Mouse (Mus musculus) embryonic fibroblast, embryonic 13.5 days (primary cell): ENCODE measurements around the gene Il2ra. TPM values are rescaled to one million over a fixed set of nuclear protein-coding genes. Genes with fewer than 3 reads are reported as not detected.
"Not testable (repeated sequence)": the region's sequence is repeated elsewhere in the genome, so short reads cannot be mapped to it uniquely, and the experiment has no call there.

Source experiments
- H3K27ac ChIP-seq: 2 replicates; pipeline ENCODE4 v1.5.1; 2012; ENCODE audit warnings: low read length, control low read depth, inconsistent platforms; ENCODE audit not compliant: insufficient read depth
- H3K4me1 ChIP-seq: 2 replicates; pipeline ENCODE4 v1.6.1; 2011; ENCODE audit warnings: low read length; ENCODE audit not compliant: control insufficient read depth, insufficient read depth
- H3K4me3 ChIP-seq: 2 replicates; pipeline ENCODE4 v1.5.1; 2011; ENCODE audit warnings: mild to moderate bottlenecking, control low read depth, low read length; ENCODE audit not compliant: insufficient read depth
- CTCF ChIP-seq: IDR thresholded peaks from 2 replicates; pipeline ENCODE4 v1.5.1; 2011; ENCODE audit warnings: mild to moderate bottlenecking, control low read depth, low read length, moderate library complexity, borderline replicate concordance; ENCODE audit not compliant: insufficient read depth
- POLR2A ChIP-seq: IDR thresholded peaks from 2 replicates; pipeline ENCODE4 v1.6.1; 2011; ENCODE audit warnings: low read depth, mild to moderate bottlenecking, control low read depth, low read length, moderate library complexity
- polyA plus RNA-seq: library from polyadenylated mRNA; stranded (reverse); fragments of >200 nt; gene quantifications from 2 replicates; pipeline ENCODE4 v1.2.4, GENCODE M21; 2011; ENCODE audit warnings: low read depth; ENCODE audit not compliant: missing spikeins, insufficient read length

Gene Il2ra
- not detected in 2 replicates for polyA plus RNA-seq

GRCm38 (mm10) chr2:11642451-11642941, at the start of gene Il2ra:
Il2ra (plus strand) TSS chr2:11642807.
- H3K4me1 ChIP-seq, result no peaks in the 10 kb centered on the region
- H3K4me3 ChIP-seq, result no peak within 1 kb of the TSS
- TF ChIP-seq POLR2A (no peak), CTCF (no peak)

GRCm38 (mm10) chr2:11596690-11597089, 45.9 kb upstream of the Il2ra start:
- Histone ChIP-seq H3K27ac (no peak overlapping the region), H3K4me1 (no peaks in the 10 kb centered on the region; the same call in 1 of the 2 replicates), H3K4me3 (no peak overlapping the region)
- no peak for TF ChIP-seq POLR2A
- no peak for TF ChIP-seq CTCF

More at GRCm38 (mm10) chr2:11642451-11642941, at the start of gene Il2ra:
- H3K27ac ChIP-seq, result no peak within 1 kb of the TSS

GRCm38 (mm10) chr2:11597906-11598305, 44.7 kb upstream of the Il2ra start:
- no peak overlapping the region for H3K27ac ChIP-seq
- H3K4me1 ChIP-seq, result no peaks in the 10 kb centered on the region; the same call in 1 of the 2 replicates
- TF ChIP-seq CTCF (no peak), POLR2A (no peak)
- H3K4me3 ChIP-seq, result no peak overlapping the region

- TF ChIP-seq CTCF, result no peak
- no peak for TF ChIP-seq POLR2A
- Histone ChIP-seq H3K4me3 (peak overlapping the region; percentile 90), H3K4me1 (no peaks in the 10 kb centered on the region; the same call in 1 of the 2 replicates), H3K27ac (no peak overlapping the region)
Measured at GRCm38 (mm10) chr2:11601795-11602194, 40.8 kb upstream of the Il2ra start.

- Histone ChIP-seq H3K4me3 (peak overlapping the region; percentile 90), H3K4me1 (no peaks in the 10 kb centered on the region; the same call in 1 of the 2 replicates)
Measured at GRCm38 (mm10) chr2:11602506-11603489, 39.8 kb upstream of the Il2ra start.

GRCm38 (mm10) chr2:11604053-11604452, 38.6 kb upstream of the Il2ra start, which contains the start of gene Rbm17:
Rbm17 (minus strand) TSS chr2:11604153.
- H3K4me1 ChIP-seq, result no peaks in the 10 kb centered on the region; the same call in 1 of the 2 replicates
- TF ChIP-seq CTCF (no peak), POLR2A (no peak)

More at GRCm38 (mm10) chr2:11602506-11603489, 39.8 kb upstream of the Il2ra start:
- TF ChIP-seq CTCF (peak; percentile 100), POLR2A (peak; percentile 81)
- no peak overlapping the region for H3K27ac ChIP-seq

GRCm38 (mm10) chr2:11604911-11605310, 37.7 kb upstream of the Il2ra start:
- TF ChIP-seq CTCF (no peak), POLR2A (no peak)
- Histone ChIP-seq H3K4me3 (no peak overlapping the region), H3K27ac (no peak overlapping the region), H3K4me1 (no peaks in the 10 kb centered on the region; the same call in 1 of the 2 replicates)

More at GRCm38 (mm10) chr2:11604053-11604452, 38.6 kb upstream of the Il2ra start, which contains the start of gene Rbm17:
- Histone ChIP-seq H3K27ac (no peak within 1 kb of the TSS), H3K4me3 (peak within 1 kb of the TSS; percentile 90)

GRCm38 (mm10) chr2:11606718-11607117, 35.9 kb upstream of the Il2ra start:
- not testable (repeated sequence) for H3K4me1 ChIP-seq, H3K4me3 ChIP-seq

GRCm38 (mm10) chr2:11612939-11613338, 29.7 kb upstream of the Il2ra start:
- not testable (repeated sequence) for H3K27ac ChIP-seq, H3K4me1 ChIP-seq, H3K4me3 ChIP-seq

More at GRCm38 (mm10) chr2:11606718-11607117, 35.9 kb upstream of the Il2ra start:
- not testable (repeated sequence) for H3K27ac ChIP-seq

GRCm38 (mm10) chr2:11616846-11617245, 25.8 kb upstream of the Il2ra start:
- no peaks in the 10 kb centered on the region for H3K4me1 ChIP-seq
- TF ChIP-seq POLR2A (no peak), CTCF (no peak)
- H3K4me3 ChIP-seq, result no peak overlapping the region
- no peak overlapping the region for H3K27ac ChIP-seq
